Mouse (Mus musculus) ES-E14 (cell line): ENCODE measurements at regions not wholly inside any gene's neighbourhood (a gene's known extent, or its start where the extent isn't known, plus 50 kb on each side); places are given as distances from the start of the nearest gene placed in this dataset.

Experiments
- HCFC1 ChIP-seq: IDR thresholded peaks from 2 replicates; pipeline ENCODE4 v1.6.1; 2012; ENCODE audit warnings: low read length, inconsistent platforms, borderline replicate concordance; ENCODE audit not compliant: insufficient read depth
- ZC3H11A ChIP-seq: IDR thresholded peaks from 2 replicates; pipeline ENCODE4 v1.6.1; 2012; ENCODE audit warnings: low read depth, mild to moderate bottlenecking, inconsistent platforms, low read length, borderline replicate concordance

DNA sequence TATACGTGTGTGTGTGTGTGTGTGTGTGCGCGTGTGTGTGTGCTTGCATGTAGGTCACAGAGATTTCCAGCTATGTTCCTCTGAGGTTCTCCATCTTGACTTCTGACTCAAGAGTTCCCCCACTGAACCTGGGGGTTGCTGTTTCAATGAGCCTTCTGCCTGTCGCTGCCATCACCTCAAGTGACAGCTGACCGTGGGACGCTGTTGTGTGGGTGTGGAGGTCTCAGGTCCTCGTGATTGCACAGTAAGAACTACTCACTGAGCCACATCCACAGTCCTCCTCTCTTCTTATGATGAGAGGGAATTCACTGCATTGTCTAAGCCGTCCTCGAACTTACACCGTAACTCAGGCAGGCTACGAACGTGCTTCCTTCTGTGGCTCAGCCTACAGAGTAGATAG is 158.8 kb upstream of the Klf14 start:
- TF ChIP-seq ZC3H11A, result no peak
- no peak for TF ChIP-seq HCFC1
